In the genomic region with DNA sequence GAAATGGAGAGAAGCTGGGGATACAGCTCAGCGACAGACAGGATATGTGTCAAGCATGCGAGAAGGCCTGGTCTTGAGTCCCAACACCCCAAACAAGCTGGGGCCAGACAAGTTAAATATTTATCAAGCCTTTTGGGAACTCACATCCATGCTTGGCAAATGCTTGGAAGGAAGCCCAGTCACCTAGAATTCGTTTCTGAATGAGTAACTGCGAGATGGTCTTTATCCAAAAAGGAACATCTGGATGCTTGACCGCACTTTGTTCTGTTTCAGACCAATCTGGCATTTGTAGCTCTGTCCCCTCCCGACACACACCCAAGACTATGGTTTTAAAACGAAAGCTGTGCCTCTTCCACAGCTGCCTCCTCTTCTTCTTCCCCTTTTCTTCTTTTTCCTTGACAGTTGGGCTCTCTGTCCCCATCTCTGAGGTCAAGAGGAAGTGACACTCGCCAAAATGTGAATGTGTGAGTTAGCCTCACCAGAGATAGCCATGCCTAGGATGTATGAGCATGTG, we compare ENCODE assay signal across 10 mouse cellular contexts. TPM values are rescaled to one million over a fixed set of nuclear protein-coding genes. Genes with fewer than 3 reads are reported as not detected.
DNase-seq lines count a peak whose midpoint lies in the region; ATAC-seq and TF ChIP-seq lines count a peak whose summit lies in the region.
"Had no signal": no experiment of that assay in that cellular context is flagged by ENCODE, and none has a peak within 500 bp of the region (broad histone marks: within the 10 kb centered on the region; RNA-seq: fewer than 3 reads in every experiment).

No protein-coding gene starts in this region.

- no peaks in the 10 kb centered on the region for H3K9me3 ChIP-seq in heart, embryonic 10.5 days
- peaks cover 9% of the 10 kb centered on the region for H3K9me3 ChIP-seq in megakaryocyte, embryonic 14.5 days

- H3K27me3 ChIP-seq in heart, embryonic 10.5 days (ENCODE audit: insufficient read depth, poor library complexity, severe bottlenecking): no peaks in the 10 kb centered on the region
- no peaks in the 10 kb centered on the region for H3K27me3 ChIP-seq in megakaryocyte, embryonic 14.5 days (replicated peaks)

- no peaks in the 10 kb centered on the region for H3K4me1 ChIP-seq in heart, embryonic 10.5 days
- peaks cover 4% of the 10 kb centered on the region; the same call in 1 of the 2 replicates for H3K4me1 ChIP-seq in embryonic fibroblast, embryonic 13.5 days (ENCODE audit: control insufficient read depth, insufficient read depth, low read length)
- H3K4me1 ChIP-seq in megakaryocyte, embryonic 14.5 days: peaks cover 15% of the 10 kb centered on the region

- no peak for TF ChIP-seq POLR2A in embryonic fibroblast, embryonic 13.5 days (IDR thresholded peaks at IDR 0.05; ENCODE audit: low read depth, low read length)

- peak; percentile 32 to 35 for DNase-seq in heart, adult 18-20 months
- DNase-seq in heart, embryonic 10.5 days (ENCODE audit: low spot score): no peak
- peak; percentile 75 to 80 for DNase-seq in kidney, postnatal 25 days
- no peak for DNase-seq in right cerebral cortex, postnatal 10 days (ENCODE audit: low spot score in 2 of 2)
- DNase-seq in embryo, embryonic 10.5 days (ENCODE audit: low spot score): no peak

- 78% methylated on average over 8 of the region's 8 CpGs for WGBS in heart, embryonic 10.5 days

- H3K4me3 ChIP-seq in heart, embryonic 10.5 days: no peak overlapping the region
- no peak overlapping the region for H3K4me3 ChIP-seq in embryonic fibroblast, embryonic 13.5 days (ENCODE audit: insufficient read depth, low read length)
- peak overlapping the region; percentile 8 for H3K4me3 ChIP-seq in megakaryocyte, embryonic 14.5 days (replicated peaks)
- H3K4me3 ChIP-seq: myocyte had no signal

- ATAC-seq in megakaryocyte-erythroid progenitor cell, adult 5-6 weeks (replicated peaks; ENCODE audit: low FRiP score, low TSS enrichment, poor library complexity, severe bottlenecking): no peak
- ATAC-seq: forebrain, embryonic 16.5 days had no signal

- H3K27ac ChIP-seq in heart, embryonic 10.5 days: no peak overlapping the region
- H3K27ac ChIP-seq in embryonic fibroblast, embryonic 13.5 days (ENCODE audit: insufficient read depth, low read length): peak overlapping the region; percentile 69

- TF ChIP-seq CTCF in embryonic fibroblast, embryonic 13.5 days (IDR thresholded peaks at IDR 0.05; ENCODE audit: borderline replicate concordance, insufficient read depth, low read length): no peak

- H3K36me3 ChIP-seq in heart, embryonic 10.5 days: no peaks in the 10 kb centered on the region
- no peaks in the 10 kb centered on the region for H3K36me3 ChIP-seq in megakaryocyte, embryonic 14.5 days (replicated peaks; ENCODE audit: low read length)

RNA-seq across cellular contexts. Expression of gene Spin1, which starts 28.9 kb away (rescaled TPM):
- total RNA-seq in heart, adult 18-20 months (2021): 10 to 100 TPM; 32.9 to 38.2 TPM
- 55.5 and 63.4 TPM in 2 replicates for polyA plus RNA-seq in heart, embryonic 10.5 days (2016; fragmentation: Nextera tagmentation; extraction: Ambion mirVana)
- polyA plus RNA-seq in embryonic fibroblast, embryonic 13.5 days (2011; ENCODE audit: insufficient read length, low read depth, missing spikeins): 69.7 and 97.1 TPM in 2 replicates
- polyA plus RNA-seq in megakaryocyte, embryonic 14.5 days (2012; ENCODE audit: insufficient read depth, low replicate concordance): 1.7 TPM in 1 of 2 replicates, not detected in the other
- 12.6 and 16.1 TPM in 2 replicates for total RNA-seq in megakaryocyte-erythroid progenitor cell, adult 5-6 weeks (2014; fragmentation: Nextera tagmentation)
- 14.5 and 24.0 TPM in 2 replicates for total RNA-seq in megakaryocyte-erythroid progenitor cell, adult 5-6 weeks (2017)

Comparison
In these comparisons a context has a peak if more than half of its experiments do, and no peak if none do; other contexts are left out.
1. DNase-seq: peak in heart, adult 18-20 months (2 of 2) and kidney, postnatal 25 days (2 of 2); none in heart, embryonic 10.5 days (single experiment), right cerebral cortex, postnatal 10 days (0 of 2) and embryo, embryonic 10.5 days (single experiment).
2. RNA of gene Spin1, which starts 28.9 kb away (polyA plus RNA-seq): 69.7 to 97.1 TPM in embryonic fibroblast, embryonic 13.5 days and 55.5 to 63.4 TPM in heart, embryonic 10.5 days; 1.7 TPM in megakaryocyte, embryonic 14.5 days; every median in the first group is over 10 times any median in the second.